Mouse (Mus musculus): Measurements from ENCODE around the gene Fam50b. TPM values are rescaled to one million over a fixed set of nuclear protein-coding genes. Genes with fewer than 3 reads are reported as not detected.

The Fam50b gene
- polyA plus RNA-seq, 1 experiment from 2014 or later, result not detected

DNA sequence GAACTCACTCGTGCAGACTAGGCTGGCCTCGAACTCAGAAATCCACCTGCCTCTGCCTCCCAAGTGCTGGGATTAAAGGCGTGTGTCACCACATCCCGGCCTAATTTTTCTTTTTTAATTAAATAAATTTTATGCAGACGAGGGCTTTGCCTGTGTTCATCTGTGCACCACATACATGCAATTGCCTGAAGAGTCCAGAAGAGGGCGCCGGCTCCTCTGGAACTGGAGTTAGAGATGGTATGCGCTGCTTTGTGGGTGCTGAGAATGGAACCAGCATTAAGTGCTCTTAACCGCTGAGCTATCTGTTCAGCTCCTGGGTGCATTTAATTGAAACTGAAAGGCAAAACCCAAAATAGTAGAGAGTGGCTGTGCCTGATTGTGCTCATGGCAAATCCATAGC, 6.6 kb downstream of the Fam50b start:
- no peak overlapping the region for H3K27ac ChIP-seq

DNA sequence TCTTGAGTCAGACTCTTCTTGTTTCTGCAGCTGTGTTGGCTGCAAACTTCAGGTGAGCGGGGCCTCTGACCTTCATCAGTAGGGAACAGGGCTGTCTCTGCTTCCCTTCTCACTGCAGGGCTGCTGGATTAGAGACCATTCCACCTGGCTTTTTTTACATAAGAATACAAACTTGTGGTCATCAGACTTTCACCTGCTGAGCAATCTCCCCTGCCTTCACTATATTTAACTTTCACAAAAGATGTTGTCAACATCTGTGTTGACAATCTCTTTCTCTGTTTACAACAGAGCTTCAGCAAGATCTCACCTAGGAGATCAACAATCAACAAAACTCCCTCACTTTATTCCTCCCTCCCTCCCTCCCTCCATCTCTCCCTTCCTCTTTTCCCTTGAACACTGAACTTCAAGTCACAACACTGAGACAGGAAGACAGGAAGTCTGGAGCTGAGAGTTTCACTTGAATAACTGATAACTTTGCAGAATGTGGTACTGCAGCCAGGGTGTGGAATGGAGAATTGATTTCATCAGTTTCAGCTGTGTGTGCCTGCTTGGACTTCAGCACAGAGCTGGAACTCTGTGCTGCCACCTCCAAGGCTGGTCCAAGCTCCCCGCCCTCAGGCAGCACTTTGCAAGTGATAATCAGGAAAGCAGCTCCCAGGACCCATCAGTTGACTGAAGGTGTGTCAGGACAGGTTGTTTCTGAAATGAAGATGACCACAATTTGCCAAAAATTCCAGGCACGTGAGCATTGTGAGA, 7.3 kb downstream of the Fam50b start:
- WGBS, result 73% methylated on average over 3 of the region's 3 CpGs
- no peaks in the 10 kb centered on the region for H3K9me3 ChIP-seq
- no peaks in the 10 kb centered on the region for H3K4me1 ChIP-seq
- ATAC-seq (ENCODE audit: insufficient read depth, low FRiP score, low read depth), result no peak
- no peak overlapping the region for H3K4me3 ChIP-seq (replicated peaks)
- H3K27me3 ChIP-seq (replicated peaks), result no peaks in the 10 kb centered on the region
- no peak overlapping the region for H3K27ac ChIP-seq
- H3K4me2 ChIP-seq, result no peak overlapping the region
- no peak overlapping the region for H3K9ac ChIP-seq
- no peaks in the 10 kb centered on the region for H3K36me3 ChIP-seq

More for the DNA sequence above, 6.6 kb downstream of the Fam50b start:
- no peak for ATAC-seq (ENCODE audit: insufficient read depth, low FRiP score, low read depth)
- no peaks in the 10 kb centered on the region for H3K9me3 ChIP-seq
- H3K4me3 ChIP-seq (replicated peaks), result no peak overlapping the region
- H3K36me3 ChIP-seq, result no peaks in the 10 kb centered on the region
- no peaks in the 10 kb centered on the region for H3K27me3 ChIP-seq (replicated peaks)
- no peak overlapping the region for H3K9ac ChIP-seq
- WGBS, result 87% methylated on average over 9 of the region's 9 CpGs
- no peaks in the 10 kb centered on the region for H3K4me1 ChIP-seq
- H3K4me2 ChIP-seq, result no peak overlapping the region

DNA sequence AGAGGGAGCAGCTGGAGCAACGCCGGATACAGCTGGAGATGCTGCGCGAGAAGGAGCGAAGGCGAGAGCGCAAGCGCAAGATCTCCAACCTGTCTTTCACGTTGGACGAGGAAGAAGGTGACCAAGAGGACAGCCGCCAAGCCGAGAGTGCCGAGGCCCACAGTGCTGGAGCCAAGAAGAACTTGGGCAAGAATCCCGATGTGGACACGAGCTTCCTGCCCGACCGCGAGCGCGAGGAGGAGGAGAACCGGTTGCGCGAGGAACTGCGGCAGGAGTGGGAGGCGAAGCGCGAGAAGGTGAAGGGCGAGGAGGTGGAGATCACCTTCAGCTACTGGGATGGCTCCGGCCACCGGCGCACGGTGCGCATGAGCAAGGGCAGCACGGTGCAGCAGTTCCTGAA, 12.2 kb downstream of the Fam50b start:
- 88% methylated on average over 34 of the region's 34 CpGs for WGBS
- Histone ChIP-seq H3K4me3 (replicated peaks) (no peak overlapping the region), H3K27ac (no peak overlapping the region), H3K27me3 (replicated peaks) (no peaks in the 10 kb centered on the region), H3K9ac (no peak overlapping the region), H3K4me1 (no peaks in the 10 kb centered on the region), H3K36me3 (no peaks in the 10 kb centered on the region), H3K4me2 (no peak overlapping the region), H3K9me3 (no peaks in the 10 kb centered on the region)
- ATAC-seq (ENCODE audit: insufficient read depth, low FRiP score, low read depth), result no peak

DNA sequence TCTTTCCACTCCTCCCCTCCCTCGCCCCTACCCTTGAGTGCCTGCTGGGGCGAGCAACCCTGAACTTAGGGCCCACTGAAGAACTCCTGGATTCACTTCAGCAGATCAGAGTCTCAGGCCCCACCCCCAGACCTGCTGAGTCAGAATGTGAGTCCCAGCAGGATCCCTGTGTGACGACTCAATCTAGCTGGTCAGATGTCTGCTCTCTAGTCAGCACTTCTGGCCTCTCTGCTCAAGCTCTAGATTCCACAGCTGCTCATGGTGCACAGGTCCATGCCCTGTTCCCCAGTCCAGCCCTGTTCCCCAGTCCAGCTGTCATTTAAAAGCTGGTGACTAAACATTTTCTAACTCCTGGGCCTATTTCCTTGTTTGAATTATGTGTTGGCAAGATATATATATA, 13.9 kb downstream of the Fam50b start:
- ATAC-seq (ENCODE audit: insufficient read depth, low FRiP score, low read depth), result no peak
- no peak overlapping the region for H3K27ac ChIP-seq
- H3K4me1 ChIP-seq, result no peaks in the 10 kb centered on the region
- no peak overlapping the region for H3K4me3 ChIP-seq (replicated peaks)
- no peaks in the 10 kb centered on the region for H3K36me3 ChIP-seq
- 62% methylated on average over 3 of the region's 3 CpGs for WGBS
- no peak overlapping the region for H3K9ac ChIP-seq
- H3K27me3 ChIP-seq (replicated peaks), result no peaks in the 10 kb centered on the region
- H3K9me3 ChIP-seq, result no peaks in the 10 kb centered on the region
- no peak overlapping the region for H3K4me2 ChIP-seq

DNA sequence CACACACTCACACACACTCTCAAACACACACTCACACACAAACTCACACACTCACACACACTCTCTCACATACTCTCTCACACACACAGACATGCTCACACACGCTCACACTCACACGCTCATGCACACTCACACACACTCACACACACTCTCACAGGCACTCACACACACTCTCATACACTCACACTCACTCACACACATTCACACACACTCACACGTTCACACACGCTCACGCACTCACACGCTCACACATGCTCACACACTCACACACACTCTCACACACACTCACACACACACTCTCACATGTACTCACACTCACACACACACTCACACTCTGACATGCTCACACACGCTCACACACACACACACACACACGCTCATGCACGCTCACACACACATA, 24.6 kb downstream of the Fam50b start:
- H3K27ac ChIP-seq, result no peak overlapping the region
- H3K36me3 ChIP-seq, result no peaks in the 10 kb centered on the region
- H3K4me2 ChIP-seq, result no peak overlapping the region
- H3K4me1 ChIP-seq, result peaks cover 7% of the 10 kb centered on the region; the same call in 1 of the 2 replicates
- H3K9me3 ChIP-seq, result no peaks in the 10 kb centered on the region
- WGBS, result 93% methylated on average over 9 of the region's 9 CpGs
- no peak overlapping the region for H3K9ac ChIP-seq
- ATAC-seq (ENCODE audit: insufficient read depth, low FRiP score, low read depth), result no peak
- H3K4me3 ChIP-seq (replicated peaks), result no peak overlapping the region
- H3K27me3 ChIP-seq (replicated peaks), result no peaks in the 10 kb centered on the region

DNA sequence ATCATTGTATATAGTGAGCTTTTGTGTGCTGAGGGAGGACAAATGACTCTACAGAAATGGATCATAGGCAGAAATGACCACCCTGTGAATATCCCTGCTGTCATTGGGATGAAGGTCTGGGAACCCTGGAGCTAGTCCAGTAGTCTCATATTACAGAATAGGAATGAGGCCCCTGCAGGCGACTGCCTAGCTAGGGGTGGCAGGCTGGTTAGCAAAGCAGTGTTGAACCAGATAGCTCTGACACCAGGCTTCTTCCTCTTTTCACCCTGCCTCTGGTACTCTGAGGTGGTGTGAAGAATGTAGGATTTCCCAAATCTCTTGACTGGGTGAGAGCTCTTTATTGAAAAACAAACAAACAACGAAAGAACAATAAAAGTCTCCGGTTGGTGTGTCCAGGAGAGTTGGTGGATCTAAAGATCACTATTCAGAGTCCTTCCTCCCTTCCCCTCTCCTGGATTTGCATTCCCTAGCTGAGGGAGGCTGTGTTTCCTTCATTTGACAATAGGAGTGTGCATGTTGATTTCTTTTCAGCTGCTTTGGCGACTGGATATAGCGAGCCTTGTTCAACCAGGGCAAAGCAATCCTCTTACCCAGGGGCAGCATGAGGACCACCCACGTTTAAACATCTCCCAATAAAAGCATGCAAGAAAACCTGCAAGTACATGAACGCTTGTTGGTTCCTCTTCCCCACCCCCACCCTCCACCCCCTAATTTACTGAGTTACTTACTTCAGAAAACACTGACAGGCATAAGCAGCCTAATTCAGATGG, 26.1 kb downstream of the Fam50b start:
- Histone ChIP-seq H3K4me3 (replicated peaks) (no peak overlapping the region), H3K4me1 (peaks cover 7% of the 10 kb centered on the region; the same call in 1 of the 2 replicates), H3K9ac (no peak overlapping the region), H3K9me3 (no peaks in the 10 kb centered on the region), H3K4me2 (no peak overlapping the region), H3K36me3 (no peaks in the 10 kb centered on the region), H3K27ac (no peak overlapping the region), H3K27me3 (replicated peaks) (no peaks in the 10 kb centered on the region)
- ATAC-seq (ENCODE audit: insufficient read depth, low FRiP score, low read depth), result no peak
- WGBS, result 16% methylated on average over 7 of the region's 7 CpGs

DNA sequence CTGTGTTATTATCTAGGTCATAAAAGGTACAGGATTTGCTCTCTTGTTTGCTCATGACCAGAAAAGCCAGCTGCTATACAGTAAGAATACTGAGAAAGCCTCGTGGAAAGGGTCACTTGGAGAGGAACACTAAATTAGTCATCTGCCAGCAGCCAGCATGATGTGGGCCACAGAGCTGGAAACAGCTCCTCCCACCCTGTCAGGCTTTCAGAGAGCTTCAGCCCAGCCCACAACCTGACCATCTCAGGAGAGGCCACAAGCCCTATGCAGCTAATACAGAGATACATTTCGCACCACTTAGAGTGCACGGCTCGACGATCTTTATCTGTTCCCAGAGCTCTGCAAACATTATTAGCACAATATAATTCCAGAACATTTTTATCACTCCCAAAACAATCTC, 27.5 kb downstream of the Fam50b start:
- ATAC-seq (ENCODE audit: insufficient read depth, low FRiP score, low read depth), result no peak
- H3K4me2 ChIP-seq, result no peak overlapping the region
- H3K27me3 ChIP-seq (replicated peaks), result no peaks in the 10 kb centered on the region
- no peak overlapping the region for H3K9ac ChIP-seq
- no peaks in the 10 kb centered on the region for H3K36me3 ChIP-seq
- no peak overlapping the region for H3K4me3 ChIP-seq (replicated peaks)
- 34% methylated on average over 5 of the region's 5 CpGs for WGBS
- no peak overlapping the region for H3K27ac ChIP-seq
- H3K4me1 ChIP-seq, result peaks cover 7% of the 10 kb centered on the region; the same call in 1 of the 2 replicates
- H3K9me3 ChIP-seq, result no peaks in the 10 kb centered on the region

DNA sequence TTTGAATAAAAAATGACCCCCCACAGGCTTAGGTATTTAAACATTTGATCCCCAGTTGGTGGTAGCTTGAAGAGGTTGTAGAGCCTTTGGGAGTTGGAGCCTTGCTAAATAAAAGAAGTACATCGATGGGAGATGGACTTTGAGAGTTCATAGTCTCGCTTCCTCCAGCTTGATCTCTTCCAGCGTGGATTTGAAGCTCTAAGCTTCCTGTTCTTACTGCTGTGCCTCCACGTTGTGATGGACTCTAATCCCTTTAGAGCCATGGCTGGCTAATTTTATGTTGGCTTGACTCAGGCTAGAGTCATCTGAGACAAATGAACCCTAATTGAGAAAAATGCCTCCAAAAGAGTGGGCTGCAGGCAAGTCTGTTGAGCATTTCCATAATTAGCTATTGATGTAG, 28.2 kb downstream of the Fam50b start:
- H3K4me2 ChIP-seq, result no peak overlapping the region
- no peak overlapping the region for H3K9ac ChIP-seq
- no peaks in the 10 kb centered on the region for H3K27me3 ChIP-seq (replicated peaks)
- peaks cover 7% of the 10 kb centered on the region; the same call in 1 of the 2 replicates for H3K4me1 ChIP-seq
- H3K36me3 ChIP-seq, result no peaks in the 10 kb centered on the region
- no peak for ATAC-seq (ENCODE audit: insufficient read depth, low FRiP score, low read depth)
- H3K9me3 ChIP-seq, result no peaks in the 10 kb centered on the region
- WGBS, result 69% methylated on average over 4 of the region's 4 CpGs
- H3K27ac ChIP-seq, result no peak overlapping the region
- no peak overlapping the region for H3K4me3 ChIP-seq (replicated peaks)

DNA sequence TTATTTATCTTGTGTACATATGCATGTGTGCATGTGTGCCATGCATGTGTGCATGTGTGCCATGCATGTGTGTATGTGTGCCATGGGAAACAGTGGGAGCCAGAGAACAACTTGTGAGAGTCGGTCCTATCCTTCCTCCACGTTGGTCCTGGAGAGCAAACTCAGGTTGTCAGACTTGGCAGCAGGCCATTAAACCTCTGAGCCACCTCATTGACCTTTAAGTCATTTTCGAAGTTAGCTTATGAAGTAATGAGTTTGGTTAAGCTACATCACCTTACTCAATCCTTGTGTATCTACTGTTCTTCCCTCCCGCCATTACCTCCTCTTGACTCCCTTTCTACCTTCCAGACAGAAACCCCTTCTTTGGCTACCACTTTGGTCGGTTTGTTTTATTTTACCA, 30.6 kb downstream of the Fam50b start:
- Histone ChIP-seq H3K9ac (no peak overlapping the region), H3K27ac (no peak overlapping the region), H3K27me3 (replicated peaks) (no peaks in the 10 kb centered on the region), H3K9me3 (no peaks in the 10 kb centered on the region), H3K4me1 (peaks cover 7% of the 10 kb centered on the region; the same call in 1 of the 2 replicates), H3K4me2 (no peak overlapping the region), H3K4me3 (replicated peaks) (no peak overlapping the region), H3K36me3 (no peaks in the 10 kb centered on the region)
- 70% methylated on average over 5 of the region's 5 CpGs for WGBS
- no peak for ATAC-seq (ENCODE audit: insufficient read depth, low FRiP score, low read depth)

DNA sequence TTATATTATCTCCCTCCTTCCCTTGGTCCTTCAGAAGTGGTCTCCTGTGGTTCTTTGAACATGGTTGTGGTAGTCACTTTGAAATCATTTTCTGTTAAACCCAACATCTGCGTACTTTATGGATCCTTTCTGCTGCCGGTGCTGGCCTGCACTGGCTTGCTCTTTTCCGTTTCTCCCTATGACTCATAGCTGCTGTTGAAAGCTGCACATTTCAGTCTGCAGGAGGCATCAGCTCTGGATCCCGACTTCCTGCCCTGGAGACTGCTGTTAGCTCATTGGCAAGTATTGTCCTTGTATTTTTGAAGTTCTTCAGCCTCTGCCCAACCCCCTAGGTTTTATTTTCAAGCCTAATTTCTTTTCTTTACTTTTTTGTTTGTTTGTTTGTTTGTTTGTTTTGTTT, 31.9 kb downstream of the Fam50b start:
- Histone ChIP-seq H3K4me3 (replicated peaks) (no peak overlapping the region), H3K9me3 (no peaks in the 10 kb centered on the region), H3K9ac (no peak overlapping the region), H3K4me2 (no peak overlapping the region), H3K27ac (no peak overlapping the region), H3K4me1 (no peaks in the 10 kb centered on the region; the same call in 1 of the 2 replicates), H3K36me3 (no peaks in the 10 kb centered on the region), H3K27me3 (replicated peaks) (no peaks in the 10 kb centered on the region)
- WGBS, result 54% methylated on average over 4 of the region's 4 CpGs
- ATAC-seq (ENCODE audit: insufficient read depth, low FRiP score, low read depth), result no peak

DNA sequence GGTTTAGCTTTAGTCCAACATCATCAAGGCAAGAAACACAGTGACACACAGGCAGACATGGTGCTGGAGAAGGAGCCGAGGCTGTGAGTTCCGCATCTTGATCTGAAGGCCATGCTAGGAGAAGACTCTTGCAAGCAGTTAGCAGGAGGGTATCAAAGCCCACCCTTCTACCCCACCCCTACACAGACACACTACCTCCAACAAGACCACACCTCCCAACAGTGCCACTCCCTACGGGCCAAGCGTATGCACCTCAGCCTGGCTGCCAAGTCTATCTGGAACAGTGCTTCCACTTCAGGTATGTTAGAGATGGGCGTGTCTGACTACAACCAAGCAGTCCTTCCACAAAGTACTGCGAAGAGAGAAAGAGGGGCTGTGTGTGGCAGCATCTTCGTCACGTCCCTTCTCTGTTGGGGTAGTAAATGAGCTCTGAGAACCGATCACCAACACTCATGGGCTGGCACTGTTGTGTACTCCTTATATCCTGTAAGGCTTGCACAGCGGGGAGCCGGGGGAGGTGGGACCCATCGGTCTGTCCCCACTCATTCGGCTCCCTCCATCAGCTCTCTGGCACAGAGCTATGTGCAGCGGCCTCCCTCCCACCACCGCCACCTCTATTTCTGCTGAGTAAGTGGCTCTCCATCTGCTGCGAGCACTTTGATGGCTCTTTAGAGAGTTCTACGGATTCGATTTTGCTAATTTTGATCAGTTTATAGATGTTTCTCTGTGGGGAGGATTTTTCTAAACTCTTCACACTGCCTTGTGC, 33.1 kb downstream of the Fam50b start:
- H3K4me2 ChIP-seq, result no peak overlapping the region
- WGBS, result 80% methylated on average over 18 of the region's 18 CpGs
- H3K27me3 ChIP-seq (replicated peaks), result no peaks in the 10 kb centered on the region
- H3K36me3 ChIP-seq, result no peaks in the 10 kb centered on the region
- no peak for ATAC-seq (ENCODE audit: insufficient read depth, low FRiP score, low read depth)
- no peaks in the 10 kb centered on the region; the same call in 1 of the 2 replicates for H3K4me1 ChIP-seq
- H3K9ac ChIP-seq, result no peak overlapping the region
- no peaks in the 10 kb centered on the region for H3K9me3 ChIP-seq
- no peak overlapping the region for H3K27ac ChIP-seq
- no peak overlapping the region for H3K4me3 ChIP-seq (replicated peaks)

DNA sequence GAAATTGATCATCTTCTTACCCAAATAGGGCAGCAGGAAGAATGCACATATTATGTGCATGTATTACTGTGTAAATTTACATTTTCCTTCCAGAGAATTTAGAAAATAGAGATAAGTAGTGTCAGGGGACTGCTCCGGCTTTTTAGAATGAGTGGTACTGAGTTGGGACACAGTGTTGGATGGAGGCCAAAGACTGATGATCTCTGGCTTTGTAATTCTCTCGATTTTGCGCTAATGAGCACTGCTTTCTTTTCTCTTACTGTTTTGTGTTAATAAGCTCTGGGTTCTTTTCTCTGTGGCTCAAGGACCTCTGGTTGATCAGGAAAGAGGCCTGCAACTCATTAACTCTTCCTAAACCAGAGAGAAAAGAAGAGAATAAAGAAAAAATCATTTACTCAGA, 42.1 kb downstream of the Fam50b start:
- Histone ChIP-seq H3K4me3 (replicated peaks) (no peak overlapping the region), H3K36me3 (no peaks in the 10 kb centered on the region), H3K27me3 (replicated peaks) (no peaks in the 10 kb centered on the region), H3K9me3 (no peaks in the 10 kb centered on the region), H3K27ac (no peak overlapping the region), H3K4me1 (0 out of 2 replicates have a peak, but pooled peaks cover 4% of the 10 kb centered on the region), H3K9ac (no peak overlapping the region), H3K4me2 (no peak overlapping the region)
- ATAC-seq (ENCODE audit: insufficient read depth, low FRiP score, low read depth), result no peak
- 69% methylated on average over 3 of the region's 3 CpGs for WGBS

All from stomach, embryonic 15.5 days (tissue).